Mouse (Mus musculus): ENCODE data around the gene Ccdc34. TPM values are rescaled to one million over a fixed set of nuclear protein-coding genes. Genes with fewer than 3 reads are reported as not detected.

Gene Ccdc34
- polyA plus RNA-seq, 1 experiment from 2014 or later, result 28.3 TPM

DNA sequence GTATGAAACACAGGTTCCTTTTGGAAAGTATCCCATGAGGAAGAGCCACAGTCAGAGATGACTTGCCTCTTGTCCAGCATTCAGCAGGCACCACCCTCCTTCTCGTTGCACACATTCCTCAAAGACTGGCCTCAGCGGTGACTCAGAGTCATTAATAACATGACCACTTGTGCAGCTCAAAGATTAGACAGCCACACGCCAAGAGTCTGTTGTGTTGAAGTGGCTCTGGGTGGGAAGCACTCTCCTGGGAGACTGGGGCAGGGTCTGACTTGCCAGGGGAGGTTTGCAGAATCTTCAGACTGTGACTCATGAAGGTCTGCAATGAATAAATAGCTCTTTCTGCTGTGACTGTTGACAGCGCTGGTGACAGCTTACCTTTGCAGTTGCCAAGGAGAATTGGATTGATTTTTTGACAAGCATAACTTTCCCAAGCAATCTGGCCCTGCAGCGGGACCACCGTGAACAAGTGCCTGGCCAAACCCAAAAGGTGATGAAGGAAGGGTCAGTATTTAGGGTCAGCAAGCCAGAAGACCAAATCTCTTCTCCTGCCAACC is 168.9 kb downstream of the Ccdc34 start:
- WGBS, result 60% methylated on average over 6 of the region's 6 CpGs
- Histone ChIP-seq H3K4me1 (0 out of 2 replicates have a peak, but pooled peaks cover 3% of the 10 kb centered on the region), H3K27ac (replicated peaks) (no peak overlapping the region), H3K9ac (replicated peaks) (no peak overlapping the region), H3K9me3 (replicated peaks) (no peaks in the 10 kb centered on the region), H3K4me2 (no peak overlapping the region), H3K27me3 (replicated peaks) (no peaks in the 10 kb centered on the region), H3K36me3 (no peaks in the 10 kb centered on the region), H3K4me3 (replicated peaks) (no peak overlapping the region)
- no peak for ATAC-seq (ENCODE audit: low FRiP score)

DNA sequence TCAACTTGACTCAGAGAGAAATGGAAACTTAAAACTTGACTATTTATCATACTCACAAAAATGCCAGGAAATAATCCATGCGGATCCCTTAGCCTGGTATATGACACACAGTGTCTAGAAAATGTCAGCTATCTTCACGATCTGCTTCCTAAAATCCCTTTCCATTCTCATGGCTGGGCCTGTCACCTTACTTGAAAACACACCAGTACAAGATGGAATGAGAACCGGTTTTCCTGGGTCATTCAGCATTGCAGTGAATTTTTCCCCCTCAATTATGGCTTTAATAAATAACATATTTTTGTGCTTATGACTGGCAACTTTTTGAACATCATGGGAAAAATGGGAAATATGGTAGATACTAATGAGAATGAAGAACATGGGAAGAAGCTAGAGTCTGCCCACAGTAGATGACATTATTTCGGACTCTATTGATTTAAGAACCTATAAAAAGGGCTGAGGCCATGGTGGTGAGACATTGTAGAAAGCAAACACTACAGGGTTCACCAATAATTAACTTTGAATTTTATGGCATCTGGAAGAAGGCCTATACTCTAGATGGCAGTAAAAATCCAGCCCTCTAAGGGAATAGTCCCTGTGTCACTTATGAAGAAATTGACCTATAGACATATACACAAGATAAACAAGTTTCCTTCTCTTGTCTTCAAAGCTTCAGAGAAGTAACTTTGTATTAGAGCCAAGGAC is 171.2 kb downstream of the Ccdc34 start:
- Histone ChIP-seq H3K9ac (replicated peaks) (no peak overlapping the region), H3K4me3 (replicated peaks) (no peak overlapping the region), H3K4me2 (no peak overlapping the region), H3K27ac (replicated peaks) (no peak overlapping the region), H3K36me3 (no peaks in the 10 kb centered on the region), H3K9me3 (replicated peaks) (no peaks in the 10 kb centered on the region), H3K4me1 (peaks cover 17% of the 10 kb centered on the region), H3K27me3 (replicated peaks) (no peaks in the 10 kb centered on the region; the same call in 1 of the 2 replicates)
- ATAC-seq (ENCODE audit: low FRiP score), result no peak
- 85% methylated on average over 4 of the region's 4 CpGs for WGBS

DNA sequence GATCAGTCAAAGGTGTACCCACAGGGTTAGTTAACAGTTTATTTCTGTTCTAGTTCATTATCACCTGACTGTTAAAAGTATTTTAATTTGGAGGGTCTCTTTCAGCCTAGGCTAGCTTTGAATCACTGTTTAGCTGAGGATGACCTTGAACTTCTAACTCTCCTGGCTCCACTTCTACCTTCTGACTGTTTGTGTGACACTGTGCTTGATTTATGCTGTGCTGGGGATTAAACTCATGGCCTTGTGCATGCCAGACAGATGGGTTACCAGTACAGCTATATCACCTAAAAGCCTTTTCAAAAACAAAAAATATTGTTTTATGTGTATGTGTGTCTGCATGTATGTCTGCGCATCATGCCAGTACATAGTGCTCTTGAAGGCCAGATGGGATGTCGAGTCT is 172.8 kb downstream of the Ccdc34 start:
- ATAC-seq (ENCODE audit: low FRiP score), result no peak
- 94% methylated on average over 2 of the region's 2 CpGs for WGBS
- Histone ChIP-seq H3K4me3 (replicated peaks) (no peak overlapping the region), H3K27ac (replicated peaks) (no peak overlapping the region), H3K36me3 (no peaks in the 10 kb centered on the region), H3K4me2 (no peak overlapping the region), H3K9me3 (replicated peaks) (no peaks in the 10 kb centered on the region), H3K9ac (replicated peaks) (no peak overlapping the region), H3K4me1 (peaks cover 17% of the 10 kb centered on the region), H3K27me3 (replicated peaks) (no peaks in the 10 kb centered on the region; the same call in 1 of the 2 replicates)

DNA sequence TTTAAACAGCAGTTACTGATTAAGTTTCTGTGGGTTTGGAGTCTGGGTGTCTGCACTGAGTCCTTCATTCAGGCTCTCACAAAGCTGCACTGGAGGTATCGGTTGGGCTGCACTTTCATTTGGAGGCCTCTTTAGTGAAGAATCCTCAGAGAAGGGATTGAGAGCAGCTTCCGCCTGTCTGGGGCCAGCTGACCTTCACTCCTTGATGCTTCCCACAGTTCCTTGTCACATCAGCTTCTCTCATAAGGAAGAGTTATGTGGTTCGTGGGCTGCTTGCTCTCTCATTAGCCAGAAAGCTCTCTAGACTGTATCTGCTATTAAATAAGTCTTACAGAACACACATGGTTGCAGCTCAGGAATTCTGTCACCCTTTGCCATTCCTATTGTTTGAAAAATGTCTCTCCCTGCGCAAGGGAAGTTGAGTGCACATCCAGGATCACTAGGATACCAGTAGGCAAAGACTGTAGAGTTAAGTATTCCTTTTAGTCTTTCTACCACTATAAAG is 173.6 kb downstream of the Ccdc34 start:
- ATAC-seq (ENCODE audit: low FRiP score), result no peak
- WGBS, result 61% methylated on average over 4 of the region's 4 CpGs

DNA sequence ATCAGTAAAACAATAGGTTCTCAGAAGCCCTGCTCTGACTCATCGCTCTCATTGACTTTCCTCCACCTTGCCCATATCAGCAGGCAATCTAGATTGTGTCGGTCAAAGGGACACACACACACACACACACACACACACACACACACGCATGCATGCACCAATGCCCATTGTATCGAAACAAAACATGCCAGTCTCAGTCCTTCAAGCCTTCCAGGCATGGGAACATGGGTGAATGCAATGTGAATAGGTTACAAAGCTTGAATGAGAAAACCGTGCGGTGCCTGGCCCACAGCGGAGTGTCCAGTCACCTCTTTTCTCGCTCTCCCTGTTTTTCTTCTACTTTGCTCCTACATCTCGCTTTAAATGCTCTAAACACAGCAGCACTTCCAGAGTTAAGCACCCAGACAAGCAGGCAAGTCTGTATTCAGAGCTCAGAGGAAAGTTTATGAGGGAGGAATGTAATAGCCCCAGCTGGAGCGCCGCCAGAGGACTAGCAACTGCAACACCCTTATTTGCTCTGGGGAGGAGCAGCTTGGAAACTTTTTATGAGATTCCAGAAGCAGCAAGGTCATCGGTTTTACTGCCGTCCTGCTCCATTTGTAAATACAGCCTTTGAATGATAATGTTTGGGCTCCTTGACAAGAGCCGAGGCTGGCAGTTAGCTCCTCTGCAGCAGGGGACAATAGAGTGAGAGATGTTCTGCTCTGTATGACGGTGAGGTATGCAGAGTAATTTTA is 174.5 kb downstream of the Ccdc34 start:
- peak overlapping the region; percentile 54 for H3K27ac ChIP-seq (replicated peaks)
- H3K9me3 ChIP-seq (replicated peaks), result no peaks in the 10 kb centered on the region
- H3K27me3 ChIP-seq (replicated peaks), result no peaks in the 10 kb centered on the region; the same call in 1 of the 2 replicates
- 0 out of 2 replicates have a peak overlapping the region, but pooled peaks have one; percentile 14 for H3K4me3 ChIP-seq (replicated peaks)
- peak; percentile 76 for ATAC-seq (ENCODE audit: low FRiP score)
- H3K4me2 ChIP-seq, result peak overlapping the region; percentile 47
- no peaks in the 10 kb centered on the region for H3K36me3 ChIP-seq
- WGBS, result 7% methylated on average over 15 of the region's 15 CpGs
- no peak overlapping the region for H3K9ac ChIP-seq (replicated peaks)
- H3K4me1 ChIP-seq, result peaks cover 17% of the 10 kb centered on the region

More for the DNA sequence above, 173.6 kb downstream of the Ccdc34 start:
- no peaks in the 10 kb centered on the region for H3K36me3 ChIP-seq
- H3K27me3 ChIP-seq (replicated peaks), result no peaks in the 10 kb centered on the region; the same call in 1 of the 2 replicates
- H3K4me1 ChIP-seq, result peaks cover 17% of the 10 kb centered on the region
- no peaks in the 10 kb centered on the region for H3K9me3 ChIP-seq (replicated peaks)
- no peak overlapping the region for H3K27ac ChIP-seq (replicated peaks)
- H3K9ac ChIP-seq (replicated peaks), result no peak overlapping the region
- no peak overlapping the region for H3K4me3 ChIP-seq (replicated peaks)
- no peak overlapping the region for H3K4me2 ChIP-seq

- peaks cover 17% of the 10 kb centered on the region for H3K4me1 ChIP-seq
- H3K9me3 ChIP-seq (replicated peaks), result no peaks in the 10 kb centered on the region
- ATAC-seq (ENCODE audit: low FRiP score), result peak; percentile 62; the same call in 1 of the 2 replicates
- H3K4me2 ChIP-seq, result peak overlapping the region; percentile 47
- no peak overlapping the region for H3K4me3 ChIP-seq (replicated peaks)
- no peaks in the 10 kb centered on the region for H3K36me3 ChIP-seq
- H3K27ac ChIP-seq (replicated peaks), result peak overlapping the region; percentile 54
- no peaks in the 10 kb centered on the region; the same call in 1 of the 2 replicates for H3K27me3 ChIP-seq (replicated peaks)
- 19% methylated on average over 3 of the region's 3 CpGs for WGBS
- no peak overlapping the region for H3K9ac ChIP-seq (replicated peaks)
Observed at GRCm38 (mm10) chr2:110192702-110193312, 175.2 kb downstream of the Ccdc34 start.

DNA sequence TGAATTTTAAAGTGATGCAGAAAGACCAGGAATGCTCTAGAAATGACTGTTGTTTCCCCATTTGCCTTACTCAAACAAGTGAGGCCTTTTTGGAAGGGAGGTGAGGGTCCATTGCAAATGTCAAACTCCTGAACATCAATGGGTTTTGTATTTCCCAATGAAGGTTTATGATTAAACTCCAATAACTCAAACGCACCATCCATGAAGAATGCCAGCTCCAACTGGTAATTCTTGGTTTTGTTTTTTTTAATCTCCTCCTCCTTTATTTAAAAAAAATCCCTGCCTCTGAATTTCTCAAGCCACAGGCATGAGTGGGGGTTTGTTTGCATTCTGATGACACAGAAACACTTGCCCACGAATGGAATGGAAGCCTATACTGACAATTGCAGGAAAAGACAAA is 178.9 kb downstream of the Ccdc34 start:
- Histone ChIP-seq H3K4me1 (peaks cover 14% of the 10 kb centered on the region), H3K27me3 (replicated peaks) (no peaks in the 10 kb centered on the region; the same call in 1 of the 2 replicates), H3K9me3 (replicated peaks) (no peaks in the 10 kb centered on the region), H3K4me3 (replicated peaks) (no peak overlapping the region), H3K27ac (replicated peaks) (no peak overlapping the region), H3K4me2 (no peak overlapping the region), H3K36me3 (no peaks in the 10 kb centered on the region), H3K9ac (replicated peaks) (no peak overlapping the region)
- 89% methylated on average over 2 of the region's 2 CpGs for WGBS
- ATAC-seq (ENCODE audit: low FRiP score), result no peak

GRCm38 (mm10) chr2:110199648-110200047 is 182.0 kb downstream of the Ccdc34 start:
- WGBS, result 50% methylated on average over 1 of the region's 1 CpGs

DNA sequence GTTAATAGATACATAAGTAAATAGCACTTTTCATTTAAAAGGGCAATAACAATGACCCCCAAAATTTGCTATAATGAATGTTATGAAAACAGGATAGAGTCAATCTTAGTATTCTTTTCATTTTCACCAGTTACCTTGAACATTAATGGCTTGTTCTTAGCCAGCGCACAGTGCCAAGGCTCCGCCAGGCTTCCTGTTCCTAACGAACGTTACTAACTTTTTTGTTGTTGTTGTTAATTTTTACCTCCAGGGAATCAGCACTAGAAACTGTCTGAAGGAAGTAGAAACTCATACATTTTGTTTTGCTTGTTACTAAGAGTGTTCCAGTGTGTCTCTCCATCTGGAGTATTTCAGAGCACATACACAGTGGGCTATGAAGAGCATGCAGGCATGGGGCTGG is 184.2 kb downstream of the Ccdc34 start:
- no peak for ATAC-seq (ENCODE audit: low FRiP score)
- 88% methylated on average over 4 of the region's 4 CpGs for WGBS
- Histone ChIP-seq H3K27me3 (replicated peaks) (no peaks in the 10 kb centered on the region), H3K27ac (replicated peaks) (no peak overlapping the region), H3K4me1 (peaks cover 3% of the 10 kb centered on the region; the same call in 1 of the 2 replicates), H3K9me3 (replicated peaks) (no peaks in the 10 kb centered on the region), H3K36me3 (no peaks in the 10 kb centered on the region), H3K4me3 (replicated peaks) (no peak overlapping the region), H3K9ac (replicated peaks) (no peak overlapping the region), H3K4me2 (no peak overlapping the region)

More at GRCm38 (mm10) chr2:110199648-110200047, 182.0 kb downstream of the Ccdc34 start:
- Histone ChIP-seq H3K27me3 (replicated peaks) (no peaks in the 10 kb centered on the region), H3K4me1 (peaks cover under 1% of the 10 kb centered on the region; the same call in 1 of the 2 replicates), H3K27ac (replicated peaks) (no peak overlapping the region), H3K4me2 (no peak overlapping the region), H3K36me3 (no peaks in the 10 kb centered on the region), H3K4me3 (replicated peaks) (no peak overlapping the region), H3K9me3 (replicated peaks) (no peaks in the 10 kb centered on the region), H3K9ac (replicated peaks) (no peak overlapping the region)
- ATAC-seq (ENCODE audit: low FRiP score), result no peak

DNA sequence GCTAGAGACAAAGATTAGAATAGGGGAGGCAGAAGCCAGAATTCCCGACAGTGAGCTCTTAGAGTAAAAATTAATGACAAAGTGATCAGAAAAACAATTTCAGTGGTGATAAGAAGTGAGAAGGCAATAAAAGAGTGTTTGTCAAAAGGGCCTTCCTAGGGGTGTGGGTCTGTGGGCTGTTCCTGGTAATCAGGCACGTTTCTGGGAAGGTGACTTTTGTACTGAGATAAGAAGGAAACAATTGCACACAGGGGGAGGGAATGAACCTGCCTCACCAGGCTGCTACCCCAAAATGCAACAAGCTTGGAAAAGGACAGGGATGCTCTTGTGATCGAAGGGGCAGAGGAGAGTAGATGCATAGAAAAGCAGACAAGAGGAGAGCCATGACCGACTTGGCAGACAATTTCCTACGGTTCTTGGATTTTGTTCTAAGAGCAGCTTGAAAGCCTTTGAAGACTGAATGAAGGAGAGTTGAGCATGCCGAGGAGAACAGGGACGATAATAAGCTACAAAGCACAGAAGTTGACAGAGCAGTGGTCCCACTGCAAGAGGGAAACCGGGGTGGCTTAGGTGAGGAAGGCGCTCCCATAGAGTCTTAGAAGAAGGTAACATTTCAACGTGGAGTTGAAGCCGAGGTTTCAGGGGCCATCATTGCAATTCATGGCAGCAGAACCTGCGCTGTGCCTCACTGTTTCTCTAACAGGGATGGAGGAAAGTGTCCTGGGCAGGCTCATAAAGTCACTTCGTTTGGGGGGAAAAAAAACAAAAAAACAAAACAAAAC is 185.3 kb downstream of the Ccdc34 start:
- H3K4me1 ChIP-seq, result peaks cover 3% of the 10 kb centered on the region; the same call in 1 of the 2 replicates
- no peaks in the 10 kb centered on the region for H3K27me3 ChIP-seq (replicated peaks)
- H3K27ac ChIP-seq (replicated peaks), result no peak overlapping the region
- no peak overlapping the region for H3K4me2 ChIP-seq
- H3K4me3 ChIP-seq (replicated peaks), result no peak overlapping the region
- H3K9ac ChIP-seq (replicated peaks), result no peak overlapping the region
- ATAC-seq (ENCODE audit: low FRiP score), result no peak
- H3K36me3 ChIP-seq, result no peaks in the 10 kb centered on the region
- 63% methylated on average over 13 of the region's 13 CpGs for WGBS
- no peaks in the 10 kb centered on the region for H3K9me3 ChIP-seq (replicated peaks)

Measured in neural tube, embryonic 15.5 days (tissue).